Mouse (Mus musculus) MEL (cell line): Measurements from ENCODE around the gene Rab4b. TPM values are rescaled to one million over a fixed set of nuclear protein-coding genes. Genes with fewer than 3 reads are reported as not detected.

Experiments
- DNase-seq: peaks from one replicate; pipeline ENCODE4 v3.0.0; 2011; ENCODE audit warnings: low read depth, low spot score
- H3K27ac ChIP-seq: 2 replicates; pipeline ENCODE4 v1.5.1; 2012; ENCODE audit warnings: low read depth, mild to moderate bottlenecking, control low read depth, low read length, moderate library complexity; ENCODE audit not compliant: control insufficient read depth
- H3K27me3 ChIP-seq, 2 experiments: fragments of 150-350 bp in 1 of 2; sonication (generic) in 1 of 2; 2 replicates each; pipeline ENCODE4 v1.6.1; 2012; ENCODE audit warnings: low read length in 2 of 2, mild to moderate bottlenecking in 2 of 2, improper control_type of control experiment in 1 of 2, moderate library complexity in 1 of 2; ENCODE audit not compliant: insufficient read depth in 2 of 2, control insufficient read depth in 1 of 2
- H3K36me3 ChIP-seq, 2 experiments: 2 replicates each; pipeline ENCODE4 v1.6.1; 2012 to 2014; ENCODE audit warnings: low read length in 2 of 2, improper control_type of control experiment in 1 of 2, inconsistent platforms in 1 of 2, mild to moderate bottlenecking in 1 of 2; ENCODE audit not compliant: insufficient read depth in 2 of 2, control insufficient read depth in 1 of 2
- H3K4me1 ChIP-seq, 2 experiments: fragments of 150-350 bp in 1 of 2; sonication (generic) in 1 of 2; 2 replicates each; pipeline ENCODE4 v1.6.1; 2012; ENCODE audit warnings: low read length in 2 of 2, improper control_type of control experiment in 1 of 2, mild to moderate bottlenecking in 1 of 2; ENCODE audit not compliant: insufficient read depth in 2 of 2, control insufficient read depth in 1 of 2
- H3K4me3 ChIP-seq, 2 experiments: fragments of 150-350 bp in 1 of 2; sonication (generic) in 1 of 2; 2 replicates each; pipeline ENCODE4 v1.5.1; 2012; ENCODE audit warnings: low read depth in 2 of 2, low read length in 2 of 2, mild to moderate bottlenecking in 2 of 2, moderate library complexity in 2 of 2, control low read depth in 1 of 2, improper control_type of control experiment in 1 of 2; ENCODE audit not compliant: control insufficient read depth in 1 of 2, insufficient read depth in 1 of 2
- H3K79me2 ChIP-seq: 2 replicates; pipeline ENCODE4 v1.6.1; 2012; ENCODE audit warnings: mild to moderate bottlenecking, low read length, moderate library complexity; ENCODE audit not compliant: control insufficient read depth, poor library complexity, insufficient read depth
- H3K9ac ChIP-seq: 2 replicates; pipeline ENCODE4 v1.6.1; 2012; ENCODE audit warnings: low read depth, mild to moderate bottlenecking, control low read depth, low read length, moderate library complexity; ENCODE audit not compliant: control insufficient read depth, poor library complexity, severe bottlenecking
- H3K9me3 ChIP-seq: fragments of 150-350 bp; sonication (generic); replicated peaks from 2 replicates; pipeline ENCODE4 v1.6.1; 2012; ENCODE audit warnings: mild to moderate bottlenecking, low read length, improper control_type of control experiment, moderate library complexity; ENCODE audit not compliant: insufficient read depth
- BHLHE40 ChIP-seq: IDR thresholded peaks from 2 replicates; pipeline ENCODE4 v1.6.1; 2012; ENCODE audit warnings: low read depth, mild to moderate bottlenecking, inconsistent platforms, low read length, improper control_type of control experiment, borderline replicate concordance
- GABPA ChIP-seq: IDR thresholded peaks from 2 replicates; pipeline ENCODE4 v1.6.1; 2012; ENCODE audit warnings: low read depth, mild to moderate bottlenecking, inconsistent platforms, low read length, improper control_type of control experiment, moderate library complexity
- GATA1 ChIP-seq: IDR thresholded peaks from 2 replicates; pipeline ENCODE4 v1.6.1; 2011; ENCODE audit warnings: low read depth, low read length, improper control_type of control experiment
- JUND ChIP-seq: IDR thresholded peaks from 2 replicates; pipeline ENCODE4 v1.6.1; 2011; ENCODE audit warnings: low read depth, mild to moderate bottlenecking, improper control_type of control experiment, low read length
- KAT2A ChIP-seq: conservative IDR thresholded peaks from 2 replicates; pipeline ENCODE4 v1.6.1; 2012; ENCODE audit warnings: low read depth, low read length, improper control_type of control experiment, inconsistent platforms
- MAFK ChIP-seq: IDR thresholded peaks from 2 replicates; pipeline ENCODE4 v1.6.1; 2011; ENCODE audit warnings: low read depth, mild to moderate bottlenecking, low read length, improper control_type of control experiment, borderline replicate concordance
- MAX ChIP-seq: IDR thresholded peaks from 2 replicates; pipeline ENCODE4 v1.6.1; 2011; ENCODE audit warnings: low read length, improper control_type of control experiment
- MAZ ChIP-seq: IDR thresholded peaks from 2 replicates; pipeline ENCODE4 v1.6.1; 2012; ENCODE audit warnings: low read depth, mild to moderate bottlenecking, inconsistent platforms, low read length, improper control_type of control experiment
- MEF2A ChIP-seq: IDR thresholded peaks from 2 replicates; pipeline ENCODE4 v1.6.1; 2014; ENCODE audit warnings: low read depth, mild to moderate bottlenecking, inconsistent platforms, low read length, improper control_type of control experiment; ENCODE audit not compliant: poor library complexity, insufficient replicate concordance, severe bottlenecking; ENCODE audit errors: extremely low read depth
- MYB ChIP-seq: IDR thresholded peaks from 2 replicates; pipeline ENCODE4 v1.6.1; 2011; ENCODE audit warnings: mild to moderate bottlenecking, low read depth, low read length, improper control_type of control experiment
- MYC ChIP-seq: IDR thresholded peaks from 2 replicates; pipeline ENCODE4 v1.6.1; 2011; ENCODE audit warnings: low read depth, mild to moderate bottlenecking, low read length, improper control_type of control experiment, moderate library complexity
- NELFE ChIP-seq: IDR thresholded peaks from 2 replicates; pipeline ENCODE4 v1.6.1; 2011; ENCODE audit warnings: low read depth, low read length, improper control_type of control experiment
- RCOR1 ChIP-seq: IDR thresholded peaks from 2 replicates; pipeline ENCODE4 v1.6.1; 2012; ENCODE audit warnings: low read depth, mild to moderate bottlenecking, inconsistent platforms, low read length, improper control_type of control experiment
- SIN3A ChIP-seq: IDR thresholded peaks from 2 replicates; pipeline ENCODE4 v1.6.1; 2012; ENCODE audit warnings: low read length, improper control_type of control experiment, inconsistent platforms
- SMC3 ChIP-seq: IDR thresholded peaks from 2 replicates; pipeline ENCODE4 v1.6.1; 2011; ENCODE audit warnings: low read depth, low read length, improper control_type of control experiment
- TAL1 ChIP-seq: IDR thresholded peaks from 2 replicates; pipeline ENCODE4 v1.6.1; 2012; ENCODE audit warnings: mild to moderate bottlenecking, inconsistent platforms, low read length, moderate library complexity, mixed read lengths
- TCF12 ChIP-seq: IDR thresholded peaks from 2 replicates; pipeline ENCODE4 v1.6.1; 2014; ENCODE audit warnings: low read depth, mild to moderate bottlenecking, inconsistent platforms, low read length, improper control_type of control experiment, moderate library complexity
- USF2 ChIP-seq, 2 experiments: IDR thresholded peaks; 2 replicates each; pipeline ENCODE4 v1.6.1; 2011 to 2012; ENCODE audit warnings: improper control_type of control experiment in 2 of 2, low read length in 2 of 2, borderline replicate concordance in 1 of 2, inconsistent platforms in 1 of 2, low read depth in 1 of 2, mild to moderate bottlenecking in 1 of 2; ENCODE audit not compliant: insufficient read depth in 1 of 2
- ZMIZ1 ChIP-seq: IDR thresholded peaks from 2 replicates; pipeline ENCODE4 v1.6.1; 2012; ENCODE audit warnings: low read depth, mild to moderate bottlenecking, inconsistent platforms, low read length, improper control_type of control experiment, moderate library complexity
- polyA plus RNA-seq, 2 experiments: library from polyadenylated mRNA; stranded (reverse) in 1 of 2; unstranded in 1 of 2; fragments of >175 nt in 1 of 2; fragments of >200 nt in 1 of 2; gene quantifications; 2 replicates each; pipeline versions ENCODE4 v1.2.1 to v1.2.4; 2012; ENCODE audit warnings: low replicate concordance in 2 of 2, low read depth in 1 of 2; ENCODE audit not compliant: insufficient read length in 2 of 2, insufficient read depth in 1 of 2, missing spikeins in 1 of 2
- total RNA-seq: library from RNA; depleted of rRNA; stranded (reverse); fragments of 300-350 nt; gene quantifications from 2 replicates; pipeline ENCODE4 v1.2.3, GENCODE M21; 2012

Gene Rab4b
- total and polyA plus RNA-seq, 3 experiments: 6.7 to 32.6 TPM; not detected in 1

GRCm38 (mm10) chr7:27179217-27179918 lies 672 bp upstream of the Rab4b start:
- Histone ChIP-seq H3K36me3 (peaks cover 0 to 6% of the 10 kb centered on the region in 2 experiments; a peak in 2 of 4 replicates), H3K27me3 (no peaks in the 10 kb centered on the region), H3K4me1 (peaks cover 0 to 12% of the 10 kb centered on the region in 2 experiments; a peak in 3 of 4 replicates), H3K27ac (peak overlapping the region; percentile 23), H3K9ac (peak overlapping the region; percentile 30), H3K79me2 (no peaks in the 10 kb centered on the region; the same call in 1 of the 2 replicates), H3K9me3 (no peaks in the 10 kb centered on the region), H3K4me3 (peak overlapping the region; percentile 42 to 84)
- DNase-seq: peak; percentile 29
- TF ChIP-seq NELFE (peak; percentile 56; the same call in 1 of the 2 replicates), GABPA (no peak)

- TF ChIP-seq BHLHE40: no peak
- no peak for TF ChIP-seq SIN3A
- TF ChIP-seq SMC3: no peak
- TF ChIP-seq MAFK: no peak
- no peak for TF ChIP-seq KAT2A
- no peak for TF ChIP-seq RCOR1
- TF ChIP-seq MEF2A: no peak
- TF ChIP-seq GABPA: no peak
- no peak for TF ChIP-seq MAZ
- TF ChIP-seq MYB: no peak
- no peak for TF ChIP-seq MAX
- no peak; the same call in 1 of the 2 replicates for TF ChIP-seq NELFE
- no peak for TF ChIP-seq MYC
- no peak for TF ChIP-seq GATA1
- no peak for TF ChIP-seq TAL1
- TF ChIP-seq TCF12: no peak
- no peak for TF ChIP-seq USF2 (IDR thresholded peaks at IDR 0.05; ENCODE audit: borderline replicate concordance in 1 of 2, insufficient read depth in 1 of 2, low read depth in 1 of 2, low read length in 2 of 2)
- TF ChIP-seq ZMIZ1: no peak
- no peak for TF ChIP-seq JUND
- H3K27ac ChIP-seq: peak overlapping the region; percentile 20
- no peak for DNase-seq
Measured at GRCm38 (mm10) chr7:27177942-27178323, 763 bp downstream of the Rab4b start.

More at GRCm38 (mm10) chr7:27177942-27178323, 763 bp downstream of the Rab4b start:
- Histone ChIP-seq H3K27me3 (no peaks in the 10 kb centered on the region), H3K4me3 (peak overlapping the region; percentile 73 to 98), H3K79me2 (no peaks in the 10 kb centered on the region; the same call in 1 of the 2 replicates), H3K9ac (peak overlapping the region; percentile 42), H3K4me1 (peaks cover 0 to 12% of the 10 kb centered on the region in 2 experiments; a peak in 3 of 4 replicates), H3K9me3 (no peaks in the 10 kb centered on the region), H3K36me3 (peaks cover 0 to 6% of the 10 kb centered on the region in 2 experiments; a peak in 2 of 4 replicates)
